Mouse (Mus musculus): ENCODE data around the gene Lama2. TPM values are rescaled to one million over a fixed set of nuclear protein-coding genes. Genes with fewer than 3 reads are reported as not detected.

The Lama2 gene
- polyA plus RNA-seq, 1 experiment from 2014 or later = 33.2 TPM

DNA sequence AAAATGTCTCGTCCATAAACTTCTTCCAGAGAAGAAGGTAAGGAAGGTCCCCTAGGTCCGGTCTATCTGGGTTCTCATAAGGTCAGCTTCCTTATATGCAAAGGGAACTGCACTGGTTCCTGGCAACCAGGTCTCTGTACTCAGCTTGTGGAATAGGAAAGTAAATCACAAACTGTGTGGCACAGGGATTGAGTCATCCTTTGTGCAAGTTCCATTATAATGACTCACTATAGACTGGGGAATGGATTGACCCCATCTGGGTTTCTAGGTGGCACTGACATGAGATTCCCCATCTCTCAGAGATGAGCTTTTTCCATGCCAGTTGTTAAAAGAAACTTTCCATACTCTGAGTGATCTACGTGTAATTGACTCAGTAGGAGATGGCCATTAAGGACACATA, 501.7 kb downstream of the Lama2 start:
- no peak overlapping the region for H3K4me3 ChIP-seq (ENCODE audit: control insufficient read depth in 1 of 2, insufficient read depth in 1 of 2, low read depth in 1 of 2, low read length in 2 of 2)
- no peak for ATAC-seq (ENCODE audit: insufficient number of reproducible peaks, insufficient read depth, low FRiP score, low read depth)
- no peak overlapping the region for H3K27ac ChIP-seq (replicated peaks in 1 of 2; ENCODE audit: control insufficient read depth in 1 of 2, insufficient read depth in 1 of 2, low read depth in 2 of 2, low read length in 2 of 2)
- H3K36me3 ChIP-seq (ENCODE audit: control insufficient read depth, insufficient read depth, low read length) = no peaks in the 10 kb centered on the region
- no peak overlapping the region for H3K4me2 ChIP-seq (ENCODE audit: low read length)
- no peaks in the 10 kb centered on the region for H3K4me1 ChIP-seq (ENCODE audit: control insufficient read depth in 2 of 2, insufficient read depth in 2 of 2, low read length in 2 of 2)
- no peaks in the 10 kb centered on the region for H3K9me3 ChIP-seq (ENCODE audit: control insufficient read depth, low read length)
- no peak overlapping the region for H3K9ac ChIP-seq (ENCODE audit: low read length)
- 77% methylated on average over 3 of the region's 3 CpGs for WGBS
- no peaks in the 10 kb centered on the region for H3K27me3 ChIP-seq (ENCODE audit: control insufficient read depth, insufficient read depth, low read length)

DNA sequence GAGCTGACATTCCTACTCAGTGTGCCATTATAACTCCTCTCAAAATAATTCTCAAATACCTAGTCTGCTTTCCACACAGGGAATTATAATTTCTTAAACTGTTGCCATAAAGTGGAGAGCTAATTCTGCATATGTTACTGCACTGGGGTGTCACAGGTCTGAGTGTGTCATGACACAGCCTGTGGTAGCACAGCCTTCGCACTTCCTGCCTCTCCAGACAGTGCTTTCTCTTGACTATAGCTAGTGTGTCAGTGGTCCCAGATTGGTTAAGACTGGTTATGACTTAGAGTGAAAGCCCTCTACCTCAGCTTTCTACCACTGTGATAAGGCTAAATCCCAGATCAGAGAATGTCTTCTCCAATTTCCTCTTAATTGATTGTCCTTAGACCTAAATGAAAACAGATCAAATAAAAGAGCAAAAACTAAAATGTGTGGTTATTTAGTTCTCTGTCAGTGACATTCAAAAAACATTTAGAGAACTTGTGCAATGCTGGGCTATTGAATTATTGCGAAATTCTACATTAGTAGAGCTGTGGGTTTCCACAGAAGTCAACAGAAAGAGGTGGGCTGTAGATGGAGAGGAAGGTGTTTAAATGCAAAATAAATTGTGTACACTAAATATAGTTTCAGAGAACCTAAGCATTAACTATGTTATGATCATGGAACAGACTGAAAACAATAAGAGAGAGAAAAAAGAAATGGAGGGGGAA, 502.5 kb downstream of the Lama2 start:
- WGBS = 78% methylated on average over 2 of the region's 2 CpGs
- no peak for ATAC-seq (ENCODE audit: insufficient number of reproducible peaks, insufficient read depth, low FRiP score, low read depth)
- H3K9me3 ChIP-seq (ENCODE audit: control insufficient read depth, low read length) = no peaks in the 10 kb centered on the region

DNA sequence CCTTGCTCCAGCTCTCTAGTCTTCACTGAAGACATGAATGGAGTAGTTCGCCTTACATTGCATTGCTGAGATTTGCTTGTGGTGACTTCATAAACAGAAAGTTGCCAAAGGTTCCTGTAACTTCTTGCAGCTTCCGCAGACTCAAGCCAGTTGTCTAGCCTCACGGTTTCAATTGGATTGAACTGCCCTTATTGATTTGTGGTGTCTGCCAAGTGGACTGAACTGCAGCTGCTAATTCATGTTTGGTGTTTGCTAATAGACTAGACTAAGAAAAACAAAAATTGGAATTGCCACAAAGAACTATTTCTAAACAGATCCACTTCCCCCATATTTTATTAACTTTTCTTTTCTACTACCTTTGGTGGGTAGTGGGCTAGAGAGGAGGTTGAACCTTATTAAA, 505.4 kb downstream of the Lama2 start:
- Histone ChIP-seq H3K4me2 (ENCODE audit: low read length) (no peak overlapping the region), H3K9me3 (ENCODE audit: control insufficient read depth, low read length) (no peaks in the 10 kb centered on the region), H3K27me3 (ENCODE audit: control insufficient read depth, insufficient read depth, low read length) (no peaks in the 10 kb centered on the region), H3K36me3 (ENCODE audit: control insufficient read depth, insufficient read depth, low read length) (no peaks in the 10 kb centered on the region), H3K9ac (ENCODE audit: low read length) (no peak overlapping the region), H3K4me3 (ENCODE audit: control insufficient read depth in 1 of 2, insufficient read depth in 1 of 2, low read depth in 1 of 2, low read length in 2 of 2) (no peak overlapping the region), H3K4me1 (ENCODE audit: control insufficient read depth in 2 of 2, insufficient read depth in 2 of 2, low read length in 2 of 2) (no peaks in the 10 kb centered on the region), H3K27ac (replicated peaks in 1 of 2; ENCODE audit: control insufficient read depth in 1 of 2, insufficient read depth in 1 of 2, low read depth in 2 of 2, low read length in 2 of 2) (no peak overlapping the region)
- WGBS = 90% methylated on average over 3 of the region's 3 CpGs
- no peak for ATAC-seq (ENCODE audit: insufficient number of reproducible peaks, insufficient read depth, low FRiP score, low read depth)

More for the DNA sequence above, 502.5 kb downstream of the Lama2 start:
- H3K36me3 ChIP-seq (ENCODE audit: control insufficient read depth, insufficient read depth, low read length) = no peaks in the 10 kb centered on the region
- no peaks in the 10 kb centered on the region for H3K4me1 ChIP-seq (ENCODE audit: control insufficient read depth in 2 of 2, insufficient read depth in 2 of 2, low read length in 2 of 2)
- H3K27ac ChIP-seq (replicated peaks in 1 of 2; ENCODE audit: control insufficient read depth in 1 of 2, insufficient read depth in 1 of 2, low read depth in 2 of 2, low read length in 2 of 2) = no peak overlapping the region
- no peak overlapping the region for H3K9ac ChIP-seq (ENCODE audit: low read length)
- no peak overlapping the region for H3K4me3 ChIP-seq (ENCODE audit: control insufficient read depth in 1 of 2, insufficient read depth in 1 of 2, low read depth in 1 of 2, low read length in 2 of 2)
- no peak overlapping the region for H3K4me2 ChIP-seq (ENCODE audit: low read length)
- H3K27me3 ChIP-seq (ENCODE audit: control insufficient read depth, insufficient read depth, low read length) = no peaks in the 10 kb centered on the region

DNA sequence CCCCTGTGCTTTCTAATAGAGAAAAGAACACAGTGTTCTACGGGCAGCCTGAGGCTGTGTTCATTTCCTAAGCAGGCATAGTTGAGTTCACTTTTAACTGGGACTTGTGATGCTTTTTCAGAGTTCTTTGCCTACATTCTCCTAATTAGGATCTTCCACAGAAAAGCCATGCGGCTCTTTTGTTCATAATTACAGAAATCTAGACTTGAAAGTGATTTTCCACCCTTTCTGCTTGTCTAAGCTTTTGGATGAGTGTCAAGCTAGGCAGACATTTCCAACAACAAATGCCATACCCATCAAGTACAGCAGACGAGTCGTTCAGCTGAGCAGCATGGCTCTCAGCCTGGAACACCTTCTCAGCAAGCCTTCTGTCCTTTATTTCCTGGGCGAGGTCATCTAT, 515.7 kb downstream of the Lama2 start:
- Histone ChIP-seq H3K27me3 (ENCODE audit: control insufficient read depth, insufficient read depth, low read length) (no peaks in the 10 kb centered on the region), H3K9ac (ENCODE audit: low read length) (no peak overlapping the region), H3K4me1 (ENCODE audit: control insufficient read depth in 2 of 2, insufficient read depth in 2 of 2, low read length in 2 of 2) (no peaks in the 10 kb centered on the region), H3K4me2 (ENCODE audit: low read length) (no peak overlapping the region), H3K9me3 (ENCODE audit: control insufficient read depth, low read length) (no peaks in the 10 kb centered on the region), H3K27ac (replicated peaks in 1 of 2; ENCODE audit: control insufficient read depth in 1 of 2, insufficient read depth in 1 of 2, low read depth in 2 of 2, low read length in 2 of 2) (no peak overlapping the region), H3K4me3 (ENCODE audit: control insufficient read depth in 1 of 2, insufficient read depth in 1 of 2, low read depth in 1 of 2, low read length in 2 of 2) (no peak overlapping the region), H3K36me3 (ENCODE audit: control insufficient read depth, insufficient read depth, low read length) (no peaks in the 10 kb centered on the region)
- ATAC-seq (ENCODE audit: insufficient number of reproducible peaks, insufficient read depth, low FRiP score, low read depth) = no peak
- 57% methylated on average over 5 of the region's 5 CpGs for WGBS

DNA sequence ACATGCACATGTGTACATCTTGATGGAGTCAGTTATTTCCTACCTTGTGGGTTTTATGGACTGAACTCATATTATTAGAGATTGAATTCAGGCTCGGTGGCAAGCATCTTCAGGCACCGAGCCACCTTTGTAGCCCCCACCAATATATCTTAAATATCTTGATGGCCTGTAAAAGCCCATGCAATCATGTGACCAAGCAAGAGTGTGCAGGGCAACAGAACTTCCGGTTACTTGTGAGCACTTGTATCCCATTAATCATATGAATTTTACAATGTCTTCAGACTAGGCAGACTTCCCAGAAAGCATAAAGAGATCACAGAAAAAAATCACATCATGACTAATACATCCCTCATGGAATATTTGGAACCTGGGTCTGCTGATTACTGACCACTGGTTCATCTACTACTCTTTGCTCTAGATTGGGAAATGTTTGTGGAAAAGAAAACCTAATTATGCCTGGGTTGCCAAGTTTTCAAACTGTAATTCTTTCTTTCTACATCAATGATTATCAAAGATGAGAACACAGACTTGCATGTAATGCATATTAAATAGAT, 517.7 kb downstream of the Lama2 start:
- no peak overlapping the region for H3K9ac ChIP-seq (ENCODE audit: low read length)
- no peaks in the 10 kb centered on the region for H3K4me1 ChIP-seq (ENCODE audit: control insufficient read depth in 2 of 2, insufficient read depth in 2 of 2, low read length in 2 of 2)
- H3K4me2 ChIP-seq (ENCODE audit: low read length) = no peak overlapping the region
- H3K27me3 ChIP-seq (ENCODE audit: control insufficient read depth, insufficient read depth, low read length) = no peaks in the 10 kb centered on the region
- H3K9me3 ChIP-seq (ENCODE audit: control insufficient read depth, low read length) = no peaks in the 10 kb centered on the region
- no peak overlapping the region for H3K4me3 ChIP-seq (ENCODE audit: control insufficient read depth in 1 of 2, insufficient read depth in 1 of 2, low read depth in 1 of 2, low read length in 2 of 2)
- 89% methylated on average over 3 of the region's 3 CpGs for WGBS
- no peaks in the 10 kb centered on the region for H3K36me3 ChIP-seq (ENCODE audit: control insufficient read depth, insufficient read depth, low read length)
- no peak for ATAC-seq (ENCODE audit: insufficient number of reproducible peaks, insufficient read depth, low FRiP score, low read depth)
- no peak overlapping the region for H3K27ac ChIP-seq (replicated peaks in 1 of 2; ENCODE audit: control insufficient read depth in 1 of 2, insufficient read depth in 1 of 2, low read depth in 2 of 2, low read length in 2 of 2)

DNA sequence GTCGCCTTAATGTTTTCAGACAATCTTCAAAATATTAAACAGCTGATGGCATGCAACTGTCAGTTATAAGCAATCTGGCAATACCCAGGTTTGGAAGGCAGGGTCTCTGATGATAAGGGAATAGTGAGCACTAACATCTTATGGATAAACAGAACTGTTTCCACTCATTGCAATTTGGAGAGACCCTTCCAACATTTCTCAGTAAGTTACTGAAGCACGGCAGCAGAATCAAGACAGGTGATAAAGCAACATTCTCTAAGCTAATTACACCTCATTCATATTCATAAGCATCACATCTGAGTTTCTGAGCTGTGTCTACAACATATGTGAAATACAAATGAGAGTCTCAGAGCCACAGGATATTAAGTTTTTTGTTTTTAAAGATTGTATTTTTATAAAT, 542.4 kb downstream of the Lama2 start:
- H3K9ac ChIP-seq (ENCODE audit: low read length) = no peak overlapping the region

DNA sequence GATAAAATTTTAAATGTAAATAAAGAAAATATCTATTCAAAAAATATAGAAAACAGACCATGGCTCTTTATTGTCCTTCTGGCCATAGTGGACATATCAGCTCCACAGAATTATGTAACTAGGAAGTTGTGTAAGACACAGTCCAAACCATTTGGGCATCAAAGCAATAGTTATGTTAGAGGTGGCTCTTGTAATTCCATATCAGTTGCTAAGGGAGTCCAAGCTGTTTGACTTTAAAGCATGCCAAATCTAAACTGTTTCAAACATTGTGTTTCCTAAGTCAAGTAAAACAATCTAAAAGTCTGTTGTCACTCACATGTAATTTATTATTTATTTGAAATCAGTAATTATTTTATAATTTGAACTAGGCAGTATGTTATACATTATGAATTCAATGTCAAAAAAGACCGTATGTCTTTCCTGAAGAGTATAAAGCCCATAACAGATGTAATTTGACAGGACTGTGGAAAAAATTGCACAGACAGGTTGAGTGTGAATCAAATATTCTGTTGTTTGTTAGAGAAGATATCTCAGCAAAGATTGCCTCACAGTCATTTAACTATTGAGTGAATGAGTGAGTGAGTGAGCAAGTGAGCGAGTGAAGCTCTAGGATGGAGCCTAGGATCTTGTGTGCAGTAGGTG, 550.6 kb downstream of the Lama2 start:
- WGBS = 77% methylated on average over 2 of the region's 2 CpGs
- no peak for ATAC-seq (ENCODE audit: insufficient number of reproducible peaks, insufficient read depth, low FRiP score, low read depth)

More for the DNA sequence above, 542.4 kb downstream of the Lama2 start:
- H3K36me3 ChIP-seq (ENCODE audit: control insufficient read depth, insufficient read depth, low read length) = no peaks in the 10 kb centered on the region
- 85% methylated on average over 2 of the region's 2 CpGs for WGBS
- no peaks in the 10 kb centered on the region for H3K4me1 ChIP-seq (ENCODE audit: control insufficient read depth in 2 of 2, insufficient read depth in 2 of 2, low read length in 2 of 2)
- no peak overlapping the region for H3K27ac ChIP-seq (replicated peaks in 1 of 2; ENCODE audit: control insufficient read depth in 1 of 2, insufficient read depth in 1 of 2, low read depth in 2 of 2, low read length in 2 of 2)
- no peaks in the 10 kb centered on the region for H3K9me3 ChIP-seq (ENCODE audit: control insufficient read depth, low read length)
- no peak for ATAC-seq (ENCODE audit: insufficient number of reproducible peaks, insufficient read depth, low FRiP score, low read depth)
- no peaks in the 10 kb centered on the region for H3K27me3 ChIP-seq (ENCODE audit: control insufficient read depth, insufficient read depth, low read length)
- H3K4me2 ChIP-seq (ENCODE audit: low read length) = no peak overlapping the region
- H3K4me3 ChIP-seq (ENCODE audit: control insufficient read depth in 1 of 2, insufficient read depth in 1 of 2, low read depth in 1 of 2, low read length in 2 of 2) = no peak overlapping the region

More for the DNA sequence above, 550.6 kb downstream of the Lama2 start:
- Histone ChIP-seq H3K27ac (replicated peaks in 1 of 2; ENCODE audit: control insufficient read depth in 1 of 2, insufficient read depth in 1 of 2, low read depth in 2 of 2, low read length in 2 of 2) (no peak overlapping the region), H3K4me1 (ENCODE audit: control insufficient read depth in 2 of 2, insufficient read depth in 2 of 2, low read length in 2 of 2) (no peaks in the 10 kb centered on the region; a peak in 1 of 4 replicates), H3K9me3 (ENCODE audit: control insufficient read depth, low read length) (no peaks in the 10 kb centered on the region), H3K27me3 (ENCODE audit: control insufficient read depth, insufficient read depth, low read length) (no peaks in the 10 kb centered on the region), H3K4me2 (ENCODE audit: low read length) (no peak overlapping the region), H3K36me3 (ENCODE audit: control insufficient read depth, insufficient read depth, low read length) (no peaks in the 10 kb centered on the region), H3K4me3 (ENCODE audit: control insufficient read depth in 1 of 2, insufficient read depth in 1 of 2, low read depth in 1 of 2, low read length in 2 of 2) (no peak overlapping the region), H3K9ac (ENCODE audit: low read length) (no peak overlapping the region)

Data from heart, embryonic 14.5 days (tissue).